Mouse (Mus musculus) lung, postnatal 4 days (tissue): Measurements from ENCODE around the gene Ppm1h.

Experiments
- DNase-seq, 2 experiments: peaks; one replicate each; pipeline ENCODE4 v3.0.0; 2021

The Ppm1h gene

GRCm38 (mm10) chr10:122705457-122705856 is 26.9 kb downstream of the Ppm1h start:
- no peak for DNase-seq

DNA sequence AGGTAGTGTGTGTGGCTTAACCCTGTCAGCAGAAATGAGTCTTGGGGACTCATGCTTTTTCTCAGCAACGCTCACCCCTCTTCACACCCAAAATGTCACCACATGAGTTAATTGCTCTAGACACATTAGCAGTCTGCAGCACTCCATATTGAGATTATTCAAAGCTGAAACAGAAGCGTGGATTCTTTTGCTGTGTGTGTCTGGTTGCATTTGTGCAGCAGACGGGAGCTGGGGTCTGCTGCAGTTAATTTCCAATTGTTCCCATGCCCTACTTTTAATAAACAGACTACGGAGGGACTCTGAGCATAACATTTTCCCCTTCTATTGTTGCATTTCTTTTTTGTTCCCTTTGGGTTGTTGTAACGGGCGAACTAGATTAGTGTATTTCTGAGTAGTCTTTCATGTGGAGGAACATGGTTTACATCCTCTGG is 32.8 kb downstream of the Ppm1h start:
- DNase-seq, result no peak

DNA sequence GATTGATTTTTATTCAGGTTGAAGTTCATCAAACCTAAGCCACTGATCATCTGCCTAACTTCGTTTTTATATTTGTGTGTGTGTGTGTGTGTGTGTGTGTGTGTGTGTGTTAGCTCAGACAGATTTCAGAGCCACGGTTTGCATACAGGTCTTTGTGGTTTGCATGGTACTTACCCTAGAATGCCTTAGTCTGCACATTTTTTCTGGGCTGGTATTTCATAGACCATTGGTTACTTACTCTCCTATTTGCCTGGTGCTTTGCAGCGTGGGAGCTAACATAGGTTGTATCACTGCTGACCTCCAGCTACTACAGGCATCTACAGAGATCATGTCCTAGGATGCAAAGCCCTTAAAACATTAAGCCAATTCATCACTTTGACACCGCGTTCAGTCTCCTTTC is 33.7 kb downstream of the Ppm1h start:
- no peak for DNase-seq

- DNase-seq, result no peak
These were observed 37.3 kb downstream of the Ppm1h start for GRCm38 (mm10) chr10:122715856-122716255.

GRCm38 (mm10) chr10:122716286-122716685 is 37.7 kb downstream of the Ppm1h start:
- DNase-seq, result no peak

DNA sequence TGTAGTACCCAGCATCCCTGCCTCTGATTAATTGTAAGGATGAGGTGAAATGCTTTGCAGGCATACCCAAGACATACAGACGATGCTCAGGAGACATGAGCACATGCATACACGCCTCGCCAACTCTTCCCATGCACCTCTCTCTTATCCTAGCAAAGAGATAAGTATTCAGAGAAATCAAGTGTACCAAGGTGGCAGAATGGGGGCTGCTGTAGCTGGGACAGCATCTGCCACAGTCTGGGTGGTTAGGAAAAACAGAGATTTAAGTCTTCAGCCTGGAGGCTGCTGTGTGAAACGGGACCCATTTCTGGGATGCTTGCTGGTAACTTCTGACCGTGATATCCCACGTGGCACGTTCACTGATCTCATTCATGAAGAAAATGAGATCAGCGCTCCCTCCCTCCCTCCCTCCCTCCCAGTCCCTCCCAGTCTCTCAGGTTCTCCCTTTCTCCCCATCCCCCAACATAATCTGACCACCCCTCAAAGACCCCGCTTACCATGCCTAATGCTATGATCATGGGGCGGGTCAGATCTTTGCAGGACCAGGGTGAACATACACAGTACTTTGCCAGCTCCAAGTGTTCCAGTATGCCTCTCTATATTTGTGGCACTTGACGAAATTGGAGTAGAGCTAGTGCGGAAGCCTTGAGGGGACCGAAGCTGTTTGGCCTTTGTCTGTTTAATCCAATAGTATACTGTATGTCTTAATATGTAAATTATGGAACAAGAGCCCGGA is 38.3 kb downstream of the Ppm1h start:
- DNase-seq, result no peak

DNA sequence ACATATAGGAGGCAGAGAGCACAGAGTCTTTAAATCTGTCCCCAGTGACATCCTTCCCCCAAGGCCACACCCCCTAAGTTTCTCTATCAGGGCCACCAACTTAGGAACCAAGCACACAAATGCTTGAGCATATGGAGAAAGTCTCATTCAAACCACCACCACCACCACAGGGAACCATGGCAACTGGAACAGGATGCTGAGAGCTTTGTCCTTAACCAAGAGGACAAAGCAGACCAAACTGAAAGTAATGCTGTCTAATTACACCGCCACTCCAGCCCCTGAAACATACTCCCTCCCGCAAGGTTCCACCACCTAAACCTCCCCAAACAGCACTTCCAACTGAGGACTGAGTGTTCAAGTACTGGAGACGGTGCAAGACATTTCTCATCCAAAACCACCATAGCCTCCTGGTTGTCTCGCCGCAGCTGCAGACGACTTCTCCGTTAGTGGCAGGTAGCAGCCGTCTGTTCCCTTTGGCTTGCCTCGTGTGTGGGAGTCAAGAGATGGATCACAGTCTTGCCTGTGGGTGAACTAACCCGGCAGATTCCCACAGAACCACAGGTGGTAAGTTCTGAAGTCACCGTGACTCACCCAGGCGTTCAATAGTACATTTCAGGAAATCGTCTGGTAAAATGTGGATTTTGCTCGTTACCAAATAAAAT is 39.3 kb downstream of the Ppm1h start:
- no peak for DNase-seq

DNA sequence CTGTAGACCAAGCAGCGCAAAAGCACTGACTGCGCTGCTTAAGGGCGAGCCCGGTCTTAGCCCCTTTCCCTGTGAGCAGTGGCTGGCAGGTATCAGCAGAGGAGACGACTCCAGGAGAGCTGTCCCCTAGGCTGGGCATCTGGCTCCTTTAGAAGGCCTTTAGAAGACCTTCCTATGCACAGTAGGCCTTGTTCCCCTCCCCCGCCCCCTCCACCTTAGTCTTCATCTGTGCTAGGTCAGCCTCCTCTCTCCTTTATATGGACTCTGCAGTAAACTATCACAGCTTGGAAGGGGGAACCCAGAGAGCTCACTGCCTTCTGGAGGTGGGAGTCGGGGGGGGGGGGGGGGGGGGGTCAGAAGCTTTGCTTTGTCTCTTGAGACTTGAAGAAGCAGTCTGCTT is 40.4 kb downstream of the Ppm1h start:
- no peak for DNase-seq

DNA sequence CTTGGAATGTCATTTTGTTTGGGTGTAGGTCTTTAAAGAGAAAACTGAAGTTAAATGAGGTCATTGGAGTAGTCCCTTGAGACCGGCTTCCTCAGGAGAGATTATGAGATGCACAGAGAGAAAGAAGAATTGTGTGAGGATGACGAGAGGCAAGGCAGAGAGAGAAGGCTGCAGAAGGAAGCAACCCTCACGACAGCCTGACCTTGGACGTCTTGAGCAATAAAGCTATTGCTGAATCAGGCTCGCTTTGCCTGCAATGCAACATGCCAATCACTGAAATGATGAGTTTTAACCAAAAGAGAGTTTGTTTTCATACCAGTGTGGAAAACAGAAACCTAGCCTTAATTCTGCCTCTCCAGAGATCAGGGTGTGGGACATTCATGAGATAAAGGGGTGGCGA is 43.5 kb downstream of the Ppm1h start:
- DNase-seq, result no peak

GRCm38 (mm10) chr10:122724692-122725091 is 46.1 kb downstream of the Ppm1h start:
- no peak for DNase-seq

DNA sequence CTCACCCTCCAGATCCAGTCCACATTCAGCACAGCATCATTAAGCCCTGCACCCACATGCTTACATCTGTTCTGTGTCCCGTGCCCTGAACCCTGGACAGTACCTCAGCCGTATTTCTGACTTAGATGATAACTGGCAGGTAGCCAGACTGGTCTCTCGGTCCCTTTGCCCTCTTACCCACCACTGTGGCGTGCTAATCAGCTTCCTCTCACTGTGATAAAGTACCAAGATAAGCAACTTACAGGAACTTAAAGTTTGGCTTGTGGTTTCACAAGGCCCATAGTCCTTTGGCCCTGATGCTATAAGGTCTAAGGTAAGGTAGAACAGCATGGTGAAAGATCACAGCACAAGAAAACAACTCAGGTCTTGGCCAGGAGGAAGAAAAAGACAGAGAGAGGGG is 48.7 kb downstream of the Ppm1h start:
- DNase-seq, result no peak

GRCm38 (mm10) chr10:122728172-122728571 is 49.6 kb downstream of the Ppm1h start:
- DNase-seq, result no peak

- DNase-seq, result no peak
These were observed 53.6 kb downstream of the Ppm1h start for GRCm38 (mm10) chr10:122732146-122732545.

DNA sequence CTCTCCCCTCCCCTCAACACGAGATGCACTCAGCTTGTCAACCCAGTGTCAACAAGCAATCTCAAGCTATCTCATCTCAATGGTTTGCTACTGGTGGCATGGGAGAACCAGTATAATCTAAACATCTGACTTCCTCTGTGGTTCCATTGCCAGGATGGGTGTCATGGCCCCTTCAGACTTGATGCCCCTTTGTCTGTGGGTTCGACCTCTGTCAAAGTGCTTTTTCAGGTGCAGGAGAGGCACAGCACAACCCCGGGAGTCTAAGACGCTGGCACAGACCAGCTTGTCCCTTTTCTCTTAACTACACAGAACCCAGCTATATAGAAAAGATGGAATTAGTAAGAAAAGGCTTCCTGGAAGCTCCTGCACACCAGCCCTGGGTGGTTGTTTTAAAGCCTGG is 56.0 kb downstream of the Ppm1h start:
- no peak for DNase-seq

DNA sequence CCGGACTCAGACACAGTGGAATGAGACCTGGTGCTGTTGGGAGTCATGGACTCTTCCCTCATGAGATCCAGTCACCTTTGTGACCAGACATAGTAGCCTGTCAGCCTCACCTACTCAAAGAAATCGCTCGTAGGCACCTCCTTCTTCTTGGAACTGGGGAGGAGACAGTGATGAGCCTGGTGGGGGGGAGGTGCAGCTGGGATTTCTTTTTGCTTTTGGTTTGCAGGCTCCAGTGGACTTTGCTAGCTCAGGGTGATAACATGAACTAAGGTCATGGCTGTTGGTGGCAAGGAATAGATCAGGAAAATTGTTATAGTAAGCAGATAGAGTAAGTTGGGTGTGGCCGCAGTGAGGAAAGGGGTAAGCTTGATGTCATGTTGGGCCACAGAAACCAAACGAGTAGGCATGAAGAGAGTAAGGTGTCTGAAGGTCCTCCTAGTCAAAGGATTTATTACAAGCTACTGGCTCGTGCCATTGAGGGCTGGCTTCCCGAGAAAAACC is 56.8 kb downstream of the Ppm1h start:
- no peak for DNase-seq

DNA sequence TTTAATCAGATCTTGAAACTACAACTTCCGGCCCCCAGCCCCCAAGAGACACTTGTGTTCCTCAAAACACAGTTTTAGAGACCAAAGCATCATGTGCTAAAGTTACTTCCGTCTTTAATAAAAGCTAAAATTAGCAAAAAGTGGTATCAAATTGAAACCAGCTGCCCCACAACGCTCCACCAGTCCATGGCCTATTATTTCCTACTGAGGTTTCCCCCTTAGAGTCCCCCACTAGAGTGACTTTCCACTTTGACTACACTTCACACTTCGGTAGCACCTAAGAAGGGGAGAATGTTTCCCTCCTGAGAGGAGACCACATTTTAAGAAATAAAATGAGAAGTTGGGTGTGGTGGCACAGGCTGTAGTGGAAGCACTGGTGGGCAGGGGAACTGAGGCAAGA is 58.3 kb downstream of the Ppm1h start:
- no peak for DNase-seq

- DNase-seq, result no peak
These were observed 60.0 kb downstream of the Ppm1h start for GRCm38 (mm10) chr10:122738526-122738925.

DNA sequence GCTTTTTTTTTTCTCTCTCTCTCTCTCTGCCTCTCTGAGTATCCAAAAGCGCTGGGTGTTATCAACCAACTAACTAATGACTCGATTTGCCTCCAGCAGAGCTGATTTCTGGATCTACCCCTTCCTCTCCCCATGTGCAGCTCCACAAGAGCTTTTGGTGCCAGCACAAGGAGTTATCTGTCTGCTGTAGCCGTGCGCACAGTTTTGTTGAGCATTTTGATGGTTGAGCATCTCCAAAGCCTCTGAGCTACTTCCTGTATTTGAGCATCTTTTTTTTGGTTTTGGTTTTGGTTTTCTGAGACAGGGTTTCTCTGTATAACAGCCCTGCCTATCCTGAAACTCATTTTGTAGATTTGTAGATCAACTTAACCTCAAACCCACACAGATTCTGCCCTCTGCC is 60.5 kb downstream of the Ppm1h start:
- DNase-seq, result no peak

GRCm38 (mm10) chr10:122740117-122740516 is 61.6 kb downstream of the Ppm1h start:
- no peak for DNase-seq

- DNase-seq, result no peak
These were observed 62.6 kb downstream of the Ppm1h start for GRCm38 (mm10) chr10:122741191-122741590.

- DNase-seq, result no peak
These were observed 63.6 kb downstream of the Ppm1h start for GRCm38 (mm10) chr10:122742136-122742535.

DNA sequence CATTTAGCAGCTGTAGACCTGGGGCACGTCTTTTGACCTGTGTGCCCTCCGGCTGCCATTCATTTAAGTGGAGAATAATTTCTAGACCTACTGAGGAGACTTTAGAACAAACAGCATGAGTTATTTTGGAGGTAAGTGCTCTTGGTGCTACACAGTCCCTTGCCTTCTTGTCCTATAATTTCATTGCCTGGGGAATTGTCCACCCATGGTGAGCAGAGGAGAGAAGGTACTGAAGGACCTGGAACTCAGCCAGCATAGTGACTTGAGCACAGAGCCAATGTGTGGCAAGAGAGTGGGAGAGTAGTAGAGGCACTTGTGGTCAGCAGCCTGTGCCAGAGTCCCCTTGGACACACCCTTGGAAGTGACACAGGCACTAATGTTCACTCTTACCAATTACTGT is 64.8 kb downstream of the Ppm1h start:
- DNase-seq, result no peak

DNA sequence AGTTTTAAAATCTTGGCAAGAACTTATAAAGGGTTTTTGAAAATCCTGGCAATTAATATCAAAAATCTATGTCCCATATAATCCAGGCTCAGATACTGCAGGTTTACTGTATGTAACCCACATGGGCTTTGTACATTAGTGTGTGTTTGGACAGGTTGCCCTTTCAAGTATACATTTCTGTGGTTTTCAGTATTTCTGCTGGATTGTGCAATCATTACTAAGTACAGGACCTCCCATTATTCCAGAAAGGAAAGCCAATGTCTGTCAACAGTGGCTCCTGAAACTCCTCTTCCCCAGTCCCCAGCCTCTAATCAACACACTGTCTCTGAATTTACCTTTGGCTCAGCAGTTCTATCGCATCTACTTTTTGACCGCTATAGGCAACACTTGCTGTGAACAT is 66.4 kb downstream of the Ppm1h start:
- DNase-seq, result no peak

- no peak for DNase-seq
These were observed 67.6 kb downstream of the Ppm1h start for GRCm38 (mm10) chr10:122746211-122746610.
